Mouse (Mus musculus) ES-Bruce4 (cell line): ENCODE measurements around the gene Sorcs2.

Source experiments
- CTCF ChIP-seq: IDR thresholded peaks from one replicate; pipeline ENCODE4 v1.8.1; 2011; ENCODE audit warnings: low read depth, low read length
- EP300 ChIP-seq: IDR thresholded peaks from 2 replicates; pipeline ENCODE4 v1.6.1; 2011; ENCODE audit warnings: low read depth, low read length; ENCODE audit not compliant: insufficient read depth

DNA sequence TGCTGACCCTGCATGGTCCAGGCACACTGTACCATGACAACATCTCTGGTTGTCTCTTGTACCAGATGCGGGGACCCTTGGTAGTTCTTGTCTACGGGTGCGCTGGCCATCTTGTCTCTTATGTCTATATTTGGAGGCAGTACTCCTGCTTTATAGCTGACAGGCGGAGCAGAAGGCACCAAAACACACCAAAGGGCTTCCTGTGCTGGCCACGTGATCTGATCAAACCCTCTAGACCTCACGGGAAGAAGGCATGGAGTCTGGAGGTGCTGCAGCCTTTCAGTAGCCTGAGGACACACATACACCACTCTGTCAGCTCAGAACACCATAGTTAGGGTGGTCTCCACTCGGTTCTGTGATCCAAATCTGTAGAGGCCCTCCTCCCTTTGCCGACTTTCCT is 391.8 kb downstream of the Sorcs2 start:
- TF ChIP-seq EP300 (no peak), CTCF (no peak)
